8 mouse cellular contexts compared by ENCODE assay signal in the genomic region with DNA sequence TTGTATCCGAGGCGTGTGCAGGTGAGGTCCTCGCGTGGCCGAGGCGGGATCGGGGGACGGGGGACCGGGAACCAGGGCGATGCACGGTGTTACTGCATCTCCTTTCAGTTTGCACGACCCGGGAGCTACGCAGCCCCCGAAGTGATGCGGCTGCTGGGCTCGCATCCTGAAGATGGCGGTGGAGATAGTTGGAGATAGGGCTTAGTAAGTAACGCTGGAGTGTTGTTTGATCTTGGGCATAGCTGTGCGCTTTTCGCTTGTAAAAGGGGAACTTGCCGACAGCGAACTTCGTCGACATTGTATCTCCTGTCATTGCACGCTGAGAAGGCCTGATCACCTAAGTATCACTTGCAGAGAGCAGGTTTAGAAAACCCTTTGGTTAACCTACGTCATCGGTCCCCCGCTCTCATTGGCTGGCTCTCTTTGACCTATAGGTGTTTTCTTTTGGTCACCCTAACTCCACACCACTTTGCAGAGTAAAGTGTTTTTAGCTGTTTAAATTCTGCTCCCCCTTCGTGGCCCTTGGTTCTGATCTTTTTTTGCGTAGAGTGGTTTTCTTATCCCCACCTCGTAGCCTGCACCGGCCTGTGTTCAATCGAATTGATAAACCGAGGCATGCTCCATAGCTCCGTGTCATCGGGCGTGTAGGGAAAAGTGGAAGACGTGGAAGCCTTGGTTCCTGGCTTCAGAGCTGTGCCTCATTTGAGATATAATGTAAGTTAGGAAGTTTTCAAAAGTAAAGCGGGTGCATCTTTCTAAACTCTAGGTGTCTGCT. TPM values are rescaled to one million over a fixed set of nuclear protein-coding genes. Genes with fewer than 3 reads are reported as not detected.
DNase-seq lines count a peak whose midpoint lies in the region; ATAC-seq and TF ChIP-seq lines count a peak whose summit lies in the region.

No protein-coding gene starts in this region.

- peak overlapping the region; percentile 89 for H3K4me2 ChIP-seq in limb, embryonic 13.5 days (replicated peaks)
- peak overlapping the region; percentile 84 for H3K4me2 ChIP-seq in midbrain, embryonic 16.5 days (ENCODE audit: low read length)

- H3K4me3 ChIP-seq in kidney, adult 2 months (ENCODE audit: insufficient read depth, low read depth, low read length): peak overlapping the region; percentile 92
- peak overlapping the region; percentile 96 for H3K4me3 ChIP-seq in limb, embryonic 13.5 days
- peak overlapping the region; percentile 63 for H3K4me3 ChIP-seq in midbrain, embryonic 16.5 days (ENCODE audit: low read depth, low read length)

- peak overlapping the region; percentile 67 for H3K27ac ChIP-seq in kidney, adult 2 months (ENCODE audit: insufficient read depth, low read depth, low read length)
- peak overlapping the region; percentile 99 for H3K27ac ChIP-seq in limb, embryonic 13.5 days
- peak overlapping the region; percentile 99 for H3K27ac ChIP-seq in midbrain, embryonic 16.5 days (ENCODE audit: low read length)

- peaks cover 15% of the 10 kb centered on the region for H3K4me1 ChIP-seq in kidney, adult 2 months (ENCODE audit: control insufficient read depth, insufficient read depth, low read length)
- peaks cover 39% of the 10 kb centered on the region for H3K4me1 ChIP-seq in limb, embryonic 13.5 days
- peaks cover 33% of the 10 kb centered on the region for H3K4me1 ChIP-seq in midbrain, embryonic 16.5 days (ENCODE audit: control insufficient read depth, insufficient read depth, low read length)

- peak overlapping the region; percentile 89 for H3K9ac ChIP-seq in limb, embryonic 13.5 days
- peak overlapping the region; percentile 81 for H3K9ac ChIP-seq in midbrain, embryonic 16.5 days (ENCODE audit: low read depth, low read length)

- no peak for TF ChIP-seq POLR2A in kidney, adult 2 months (IDR thresholded peaks at IDR 0.05; ENCODE audit: low read depth, low read length)
- TF ChIP-seq POLR2A in brain, embryonic 14.5 days (IDR thresholded peaks at IDR 0.05; ENCODE audit: borderline replicate concordance, extremely low read depth, insufficient read depth, insufficient read length, poor library complexity, severe bottlenecking): no peak

- H3K27me3 ChIP-seq in kidney, adult 2 months (replicated peaks; ENCODE audit: control insufficient read depth, insufficient read depth, low read length): no peaks in the 10 kb centered on the region
- H3K27me3 ChIP-seq in limb, embryonic 13.5 days: no peaks in the 10 kb centered on the region
- H3K27me3 ChIP-seq in midbrain, embryonic 16.5 days (ENCODE audit: control insufficient read depth, insufficient read depth, low read depth, low read length): no peaks in the 10 kb centered on the region

- no peaks in the 10 kb centered on the region for H3K36me3 ChIP-seq in kidney, adult 2 months (ENCODE audit: control insufficient read depth, insufficient read depth, low read length)
- no peaks in the 10 kb centered on the region for H3K36me3 ChIP-seq in limb, embryonic 13.5 days
- H3K36me3 ChIP-seq in midbrain, embryonic 16.5 days (ENCODE audit: control insufficient read depth, insufficient read depth, low read length): no peaks in the 10 kb centered on the region

- peak; percentile 36 for ATAC-seq in CD4-positive, CD25-positive, alpha-beta regulatory T cell, adult 4 months
- peak; percentile 16; the same call in 1 of the 2 replicates for ATAC-seq in limb, embryonic 13.5 days (ENCODE audit: low FRiP score, low read depth)
- peak; percentile 25 for ATAC-seq in midbrain, embryonic 16.5 days

- no peak for TF ChIP-seq CTCF in kidney, adult 2 months (conservative IDR thresholded peaks at IDR 0.05; ENCODE audit: insufficient read depth, insufficient read length, low read depth, low read length)
- no peak for TF ChIP-seq CTCF in brain, embryonic 14.5 days (IDR thresholded peaks at IDR 0.05; ENCODE audit: borderline replicate concordance, extremely low read depth, insufficient read depth, insufficient read length)

- peak; percentile 53 for DNase-seq in kidney, adult 2 months
- DNase-seq in kidney, postnatal 4 days: no peak
- peak; percentile 71 for DNase-seq in brain, embryonic 14.5 days (ENCODE audit: low read depth)
- peak; percentile 45 for DNase-seq in forelimb bud, embryonic 11.5 days (ENCODE audit: low read depth, low spot score)
- no peak for DNase-seq in gastrocnemius, postnatal 10 days

- 2% methylated on average over 40 of the region's 40 CpGs for WGBS in kidney, adult 2 months
- WGBS in limb, embryonic 13.5 days: 5% methylated on average over 40 of the region's 40 CpGs
- WGBS in midbrain, embryonic 16.5 days: 5% methylated on average over 40 of the region's 40 CpGs

- H3K9me3 ChIP-seq in limb, embryonic 13.5 days: no peaks in the 10 kb centered on the region
- no peaks in the 10 kb centered on the region for H3K9me3 ChIP-seq in midbrain, embryonic 16.5 days (replicated peaks; ENCODE audit: control insufficient read depth, low read length, poor library complexity, severe bottlenecking)

RNA-seq across cellular contexts. Expression of a gene that starts 1.1 kb away (rescaled TPM):
- 38.6 and 39.5 TPM in 2 replicates for polyA plus RNA-seq in kidney, adult 2 months (2012; rRNA removed)
- 10 to 100 TPM; 41.9 to 62.2 TPM for polyA plus RNA-seq in CD4-positive, CD25-positive, alpha-beta regulatory T cell, adult 4 months (2017; shearing (Covaris generic))
- polyA plus RNA-seq in brain, embryonic 14.5 days (2012; rRNA removed): 134 and 146 TPM in 2 replicates
- 78.6 and 81.4 TPM in 2 replicates for polyA plus RNA-seq in limb, embryonic 13.5 days (2015; fragmentation: Nextera tagmentation; extraction: Ambion mirVana)
- polyA plus RNA-seq in midbrain, embryonic 16.5 days (2015; fragmentation: Nextera tagmentation; extraction: Ambion mirVana): 57.2 and 63.2 TPM in 2 replicates
- total RNA-seq in gastrocnemius, postnatal 10 days (2021): 10 to 100 TPM; 26.4 to 44.1 TPM

RNA-seq across cellular contexts. Expression of a gene that starts 20.3 kb away (rescaled TPM):
- not detected in 2 replicates for polyA plus RNA-seq in kidney, adult 2 months (2012; rRNA removed)
- polyA plus RNA-seq in CD4-positive, CD25-positive, alpha-beta regulatory T cell, adult 4 months (2017; shearing (Covaris generic)): not detected
- polyA plus RNA-seq in brain, embryonic 14.5 days (2012; rRNA removed): not detected in 2 replicates
- polyA plus RNA-seq in limb, embryonic 13.5 days (2015; fragmentation: Nextera tagmentation; extraction: Ambion mirVana): not detected in 2 replicates
- polyA plus RNA-seq in midbrain, embryonic 16.5 days (2015; fragmentation: Nextera tagmentation; extraction: Ambion mirVana): 0.97 TPM in 1 of 2 replicates, not detected in the other
- total RNA-seq in gastrocnemius, postnatal 10 days (2021): not detected

Comparison
In these comparisons a context has a peak if more than half of its experiments do, and no peak if none do; other contexts are left out.
1. DNase-seq: peak in kidney, adult 2 months (single experiment), brain, embryonic 14.5 days (single experiment) and forelimb bud, embryonic 11.5 days (single experiment); none in kidney, postnatal 4 days (0 of 2) and gastrocnemius, postnatal 10 days (single experiment).
2. Peak in every context shown above with its lines, with median percentiles within 50 percentile points of each other: H3K27ac ChIP-seq, H3K4me3 ChIP-seq and ATAC-seq.